Mouse (Mus musculus): ENCODE measurements around the gene Spred1. TPM values are rescaled to one million over a fixed set of nuclear protein-coding genes. Genes with fewer than 3 reads are reported as not detected.
"Not testable (repeated sequence)": the region's sequence is repeated elsewhere in the genome, so short reads cannot be mapped to it uniquely, and the experiment has no call there.

The Spred1 gene
- polyA plus RNA-seq, 1 experiment from 2014 or later = 22.2 TPM

DNA sequence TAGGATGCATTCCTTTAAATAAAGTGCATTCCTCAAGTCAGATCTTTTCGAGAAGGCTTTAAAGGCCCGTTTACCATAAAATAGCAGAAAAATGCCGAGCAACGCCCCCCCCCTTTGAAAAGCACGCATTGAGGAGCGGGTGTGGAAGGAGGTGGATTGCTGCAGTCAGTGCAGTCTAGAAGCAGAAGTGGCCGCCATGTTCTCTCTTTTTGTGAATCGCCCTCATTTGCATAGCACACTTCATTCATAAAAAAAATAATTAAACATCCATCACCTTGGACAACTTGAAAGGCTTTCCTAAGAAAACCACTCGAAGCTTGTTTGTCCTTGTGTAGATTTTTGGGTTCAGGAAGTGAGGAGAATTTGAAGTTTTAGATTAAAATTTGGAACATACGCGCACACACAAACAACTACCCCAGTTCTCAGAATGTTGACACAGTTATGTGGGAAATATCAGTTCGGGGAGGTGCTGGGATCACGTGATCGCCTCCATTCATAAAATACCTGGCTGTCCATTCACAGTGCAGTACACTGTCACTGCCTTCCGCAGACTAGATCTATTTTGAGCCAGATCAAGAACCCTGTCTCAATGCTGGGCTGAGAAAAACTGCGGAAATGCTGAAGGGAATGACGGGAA lies 1.6 kb downstream of the Spred1 start:
- Histone ChIP-seq H3K4me1 (ENCODE audit: control insufficient read depth, insufficient read depth, low read length) (0 out of 2 replicates have a peak, but pooled peaks cover 9% of the 10 kb centered on the region), H3K27ac (replicated peaks; ENCODE audit: low read depth, low read length) (no peak overlapping the region), H3K9ac (ENCODE audit: low read length) (peak overlapping the region; percentile 98), H3K27me3 (ENCODE audit: control insufficient read depth, insufficient read depth, low read length) (no peaks in the 10 kb centered on the region), H3K36me3 (ENCODE audit: control insufficient read depth, insufficient read depth, low read length) (no peaks in the 10 kb centered on the region), H3K4me2 (ENCODE audit: low read depth, severe bottlenecking) (peak overlapping the region; percentile 55), H3K4me3 (ENCODE audit: low read depth, low read length) (peak overlapping the region; percentile 76), H3K9me3 (ENCODE audit: control insufficient read depth, low read length) (no peaks in the 10 kb centered on the region)
- DNase-seq (ENCODE audit: low spot score) = peak; percentile 55
- WGBS = 9% methylated on average over 17 of the region's 17 CpGs
- ATAC-seq (ENCODE audit: insufficient number of reproducible peaks, low FRiP score, low TSS enrichment, low read depth) = no peak

DNA sequence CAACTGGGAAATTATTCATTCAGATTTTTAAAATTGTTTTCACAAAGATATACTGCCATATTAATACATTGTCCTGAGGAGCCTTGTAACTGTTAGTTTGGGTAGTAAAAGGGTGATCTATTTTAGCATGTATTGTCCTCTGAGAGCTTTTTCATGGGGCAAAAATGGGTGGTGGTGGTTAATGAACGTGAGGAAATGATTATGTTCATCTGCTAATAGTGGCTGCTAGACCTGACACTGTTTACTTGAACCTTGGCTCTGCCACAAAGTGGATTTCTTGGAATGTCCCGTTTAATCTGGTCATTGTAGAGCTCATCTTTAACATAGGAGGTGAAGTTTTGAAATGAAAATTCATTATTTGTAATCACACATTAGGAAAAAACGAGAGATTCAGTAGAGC lies 2.5 kb downstream of the Spred1 start:
- WGBS = 36% methylated on average over 3 of the region's 3 CpGs
- ATAC-seq (ENCODE audit: insufficient number of reproducible peaks, low FRiP score, low TSS enrichment, low read depth) = no peak
- H3K9ac ChIP-seq (ENCODE audit: low read length) = no peak overlapping the region

DNA sequence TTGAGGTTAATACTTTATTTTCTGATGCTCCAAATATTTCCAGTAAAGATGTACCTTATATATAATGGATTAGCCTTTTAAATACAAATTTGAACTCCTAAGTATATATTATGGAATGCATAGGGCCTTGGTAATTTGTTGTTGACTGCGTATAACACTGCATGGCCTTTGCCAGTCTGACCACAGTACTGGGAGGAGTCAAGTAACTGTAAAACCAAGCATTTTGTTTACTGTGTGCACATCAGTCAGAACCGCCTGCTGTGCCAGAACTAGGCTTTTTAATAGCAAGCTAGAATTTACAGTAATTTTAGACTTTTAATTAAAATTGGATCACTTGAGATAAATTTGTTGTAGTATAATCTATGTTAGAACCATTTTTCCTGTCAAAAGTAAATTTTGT lies 3.7 kb downstream of the Spred1 start:
- no peak for ATAC-seq (ENCODE audit: insufficient number of reproducible peaks, low FRiP score, low TSS enrichment, low read depth)

More for the DNA sequence above, 2.5 kb downstream of the Spred1 start:
- no peaks in the 10 kb centered on the region for H3K36me3 ChIP-seq (ENCODE audit: control insufficient read depth, insufficient read depth, low read length)
- H3K9me3 ChIP-seq (ENCODE audit: control insufficient read depth, low read length) = no peaks in the 10 kb centered on the region
- H3K4me2 ChIP-seq (ENCODE audit: low read depth, severe bottlenecking) = peak overlapping the region; percentile 55; the same call in 1 of the 2 replicates
- 0 out of 2 replicates have a peak, but pooled peaks cover 9% of the 10 kb centered on the region for H3K4me1 ChIP-seq (ENCODE audit: control insufficient read depth, insufficient read depth, low read length)
- no peak overlapping the region for H3K27ac ChIP-seq (replicated peaks; ENCODE audit: low read depth, low read length)
- H3K27me3 ChIP-seq (ENCODE audit: control insufficient read depth, insufficient read depth, low read length) = no peaks in the 10 kb centered on the region
- DNase-seq (ENCODE audit: low spot score) = no peak
- H3K4me3 ChIP-seq (ENCODE audit: low read depth, low read length) = 0 out of 2 replicates have a peak overlapping the region, but pooled peaks have one; percentile 6

DNA sequence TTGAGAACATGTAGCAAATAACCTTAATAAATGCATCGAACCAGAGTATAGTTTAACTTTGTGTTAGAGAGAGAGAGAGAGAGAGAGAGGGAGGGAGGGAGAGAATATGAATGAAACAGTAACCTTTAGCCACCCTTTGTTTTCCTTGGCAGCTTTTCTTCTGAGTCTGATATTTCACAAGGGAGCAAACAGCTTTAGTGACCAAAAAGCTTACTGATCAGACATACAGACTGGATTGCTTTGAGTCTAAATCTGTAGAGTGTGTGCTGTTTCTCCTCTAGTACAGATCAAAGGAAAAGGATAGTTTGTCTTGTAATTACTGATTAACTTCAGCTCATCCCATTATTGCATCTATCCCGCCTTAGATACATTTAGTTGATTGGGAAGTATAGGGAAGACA lies 8.0 kb downstream of the Spred1 start:
- H3K36me3 ChIP-seq (ENCODE audit: control insufficient read depth, insufficient read depth, low read length) = no peaks in the 10 kb centered on the region
- no peak overlapping the region for H3K4me2 ChIP-seq (ENCODE audit: low read depth, severe bottlenecking)
- no peak overlapping the region for H3K4me3 ChIP-seq (ENCODE audit: low read depth, low read length)
- WGBS = 92% methylated on average over 2 of the region's 2 CpGs
- ATAC-seq (ENCODE audit: insufficient number of reproducible peaks, low FRiP score, low TSS enrichment, low read depth) (no peak), DNase-seq (ENCODE audit: low spot score) (no peak)
- H3K4me1 ChIP-seq (ENCODE audit: control insufficient read depth, insufficient read depth, low read length) = 0 out of 2 replicates have a peak, but pooled peaks cover 2% of the 10 kb centered on the region
- no peaks in the 10 kb centered on the region for H3K27me3 ChIP-seq (ENCODE audit: control insufficient read depth, insufficient read depth, low read length)
- H3K9me3 ChIP-seq (ENCODE audit: control insufficient read depth, low read length) = no peaks in the 10 kb centered on the region
- H3K27ac ChIP-seq (replicated peaks; ENCODE audit: low read depth, low read length) = no peak overlapping the region
- no peak overlapping the region for H3K9ac ChIP-seq (ENCODE audit: low read length)

More for the DNA sequence above, 3.7 kb downstream of the Spred1 start:
- WGBS = 70% methylated on average over 2 of the region's 2 CpGs
- no peaks in the 10 kb centered on the region for H3K27me3 ChIP-seq (ENCODE audit: control insufficient read depth, insufficient read depth, low read length)
- no peak overlapping the region for H3K4me3 ChIP-seq (ENCODE audit: low read depth, low read length)
- H3K4me2 ChIP-seq (ENCODE audit: low read depth, severe bottlenecking) = no peak overlapping the region
- no peaks in the 10 kb centered on the region for H3K36me3 ChIP-seq (ENCODE audit: control insufficient read depth, insufficient read depth, low read length)
- H3K9ac ChIP-seq (ENCODE audit: low read length) = no peak overlapping the region
- 0 out of 2 replicates have a peak, but pooled peaks cover 6% of the 10 kb centered on the region for H3K4me1 ChIP-seq (ENCODE audit: control insufficient read depth, insufficient read depth, low read length)
- H3K9me3 ChIP-seq (ENCODE audit: control insufficient read depth, low read length) = no peaks in the 10 kb centered on the region
- no peak for DNase-seq (ENCODE audit: low spot score)
- H3K27ac ChIP-seq (replicated peaks; ENCODE audit: low read depth, low read length) = no peak overlapping the region

DNA sequence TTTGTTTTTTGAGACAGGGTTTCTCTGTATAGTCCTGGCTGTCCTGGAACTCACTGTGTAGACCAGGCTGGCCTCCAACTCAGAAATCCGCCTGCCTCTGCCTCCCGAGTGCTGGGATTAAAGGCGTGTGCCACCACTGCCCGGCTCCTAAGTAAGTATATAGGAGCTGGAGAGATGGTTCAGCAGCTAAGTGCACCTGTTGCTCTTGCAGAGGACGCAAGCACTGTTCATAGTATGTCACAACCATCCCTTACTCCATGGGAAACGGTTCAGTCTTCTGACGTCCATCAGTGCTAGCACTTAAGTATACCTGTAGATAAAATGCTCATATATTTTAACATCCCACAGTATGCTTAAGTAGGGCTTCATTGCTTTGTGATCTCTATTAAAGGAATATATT lies 9.9 kb downstream of the Spred1 start:
- not testable (repeated sequence) for H3K9me3 ChIP-seq (ENCODE audit: control insufficient read depth, low read length); H3K9ac ChIP-seq (ENCODE audit: low read length); H3K27ac ChIP-seq (replicated peaks; ENCODE audit: low read depth, low read length); ATAC-seq (ENCODE audit: insufficient number of reproducible peaks, low FRiP score, low TSS enrichment, low read depth); H3K4me1 ChIP-seq (ENCODE audit: control insufficient read depth, insufficient read depth, low read length); H3K36me3 ChIP-seq (ENCODE audit: control insufficient read depth, insufficient read depth, low read length); H3K27me3 ChIP-seq (ENCODE audit: control insufficient read depth, insufficient read depth, low read length); H3K4me3 ChIP-seq (ENCODE audit: low read depth, low read length); H3K4me2 ChIP-seq (ENCODE audit: low read depth, severe bottlenecking); DNase-seq (ENCODE audit: low spot score)
- 94% methylated on average over 7 of the region's 7 CpGs for WGBS

DNA sequence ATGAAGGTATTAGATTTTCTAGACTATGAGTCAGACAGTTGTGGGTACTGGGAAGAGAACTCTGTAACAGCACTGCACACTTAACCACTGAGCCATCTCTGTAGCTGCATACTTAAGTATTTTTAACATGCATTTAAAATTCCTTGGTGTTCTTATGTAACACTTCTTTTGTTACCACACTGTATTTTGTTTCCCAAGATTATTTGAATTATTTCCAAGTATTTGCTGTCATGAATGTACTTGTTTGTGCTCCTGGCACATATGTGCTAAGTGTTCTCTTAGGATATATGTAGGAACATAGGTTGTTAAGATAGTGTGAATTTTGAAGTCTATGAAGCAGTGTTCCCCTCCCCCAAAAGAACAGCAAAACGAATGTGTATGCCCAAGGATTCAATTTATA lies 10.7 kb downstream of the Spred1 start:
- Histone ChIP-seq H3K4me2 (ENCODE audit: low read depth, severe bottlenecking) (no peak overlapping the region), H3K36me3 (ENCODE audit: control insufficient read depth, insufficient read depth, low read length) (no peaks in the 10 kb centered on the region), H3K27me3 (ENCODE audit: control insufficient read depth, insufficient read depth, low read length) (no peaks in the 10 kb centered on the region), H3K9ac (ENCODE audit: low read length) (no peak overlapping the region), H3K27ac (replicated peaks; ENCODE audit: low read depth, low read length) (no peak overlapping the region), H3K4me1 (ENCODE audit: control insufficient read depth, insufficient read depth, low read length) (no peaks in the 10 kb centered on the region), H3K9me3 (ENCODE audit: control insufficient read depth, low read length) (no peaks in the 10 kb centered on the region), H3K4me3 (ENCODE audit: low read depth, low read length) (no peak overlapping the region)
- ATAC-seq (ENCODE audit: insufficient number of reproducible peaks, low FRiP score, low TSS enrichment, low read depth) (no peak), DNase-seq (ENCODE audit: low spot score) (no peak)
- WGBS = 75% methylated on average over 1 of the region's 1 CpGs

DNA sequence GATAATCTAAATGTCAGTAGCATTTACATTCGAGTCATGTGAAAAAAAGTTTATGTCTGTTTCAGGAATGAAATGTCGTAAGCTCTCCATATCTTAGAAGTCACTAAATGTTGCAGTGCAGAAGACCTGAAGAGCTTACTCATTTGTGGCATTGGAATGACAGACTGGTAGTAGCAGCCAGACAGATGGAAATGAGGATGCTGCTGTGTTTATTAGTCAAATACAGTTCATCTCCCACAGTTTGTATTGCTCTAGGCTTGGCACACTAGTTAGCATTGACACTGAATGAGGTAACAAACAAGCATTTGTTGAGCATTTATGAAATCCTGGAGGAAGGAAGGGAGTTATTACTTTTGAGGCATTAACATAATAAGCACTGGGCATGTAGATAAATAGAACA lies 12.4 kb downstream of the Spred1 start:
- H3K4me1 ChIP-seq (ENCODE audit: control insufficient read depth, insufficient read depth, low read length) = no peaks in the 10 kb centered on the region
- no peaks in the 10 kb centered on the region for H3K36me3 ChIP-seq (ENCODE audit: control insufficient read depth, insufficient read depth, low read length)
- no peak overlapping the region for H3K4me3 ChIP-seq (ENCODE audit: low read depth, low read length)
- H3K27ac ChIP-seq (replicated peaks; ENCODE audit: low read depth, low read length) = no peak overlapping the region
- no peak overlapping the region for H3K9ac ChIP-seq (ENCODE audit: low read length)
- ATAC-seq (ENCODE audit: insufficient number of reproducible peaks, low FRiP score, low TSS enrichment, low read depth) = no peak
- no peak for DNase-seq (ENCODE audit: low spot score)
- 88% methylated on average over 2 of the region's 2 CpGs for WGBS
- no peak overlapping the region for H3K4me2 ChIP-seq (ENCODE audit: low read depth, severe bottlenecking)
- H3K27me3 ChIP-seq (ENCODE audit: control insufficient read depth, insufficient read depth, low read length) = no peaks in the 10 kb centered on the region
- H3K9me3 ChIP-seq (ENCODE audit: control insufficient read depth, low read length) = no peaks in the 10 kb centered on the region

DNA sequence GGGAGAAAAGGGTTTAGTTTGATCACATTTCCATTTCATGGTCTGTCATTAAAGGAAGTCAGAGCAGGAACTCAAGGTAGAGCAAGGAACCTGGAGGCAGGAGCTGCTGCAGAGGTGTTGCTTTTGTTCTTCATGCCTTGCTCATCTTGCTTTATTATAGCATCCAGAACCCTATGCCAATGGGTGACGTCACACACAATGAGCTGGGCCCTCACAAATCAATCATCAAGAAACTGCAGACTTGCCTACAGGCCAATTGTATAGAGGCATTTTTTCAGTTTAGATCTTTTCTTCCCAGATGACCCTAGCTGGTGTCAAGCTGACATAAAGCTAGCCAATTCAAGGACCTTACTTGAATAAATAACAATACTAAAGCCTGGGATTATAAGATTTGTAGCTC lies 16.6 kb downstream of the Spred1 start:
- no peak overlapping the region for H3K4me3 ChIP-seq (ENCODE audit: low read depth, low read length)
- 83% methylated on average over 1 of the region's 1 CpGs for WGBS

DNA sequence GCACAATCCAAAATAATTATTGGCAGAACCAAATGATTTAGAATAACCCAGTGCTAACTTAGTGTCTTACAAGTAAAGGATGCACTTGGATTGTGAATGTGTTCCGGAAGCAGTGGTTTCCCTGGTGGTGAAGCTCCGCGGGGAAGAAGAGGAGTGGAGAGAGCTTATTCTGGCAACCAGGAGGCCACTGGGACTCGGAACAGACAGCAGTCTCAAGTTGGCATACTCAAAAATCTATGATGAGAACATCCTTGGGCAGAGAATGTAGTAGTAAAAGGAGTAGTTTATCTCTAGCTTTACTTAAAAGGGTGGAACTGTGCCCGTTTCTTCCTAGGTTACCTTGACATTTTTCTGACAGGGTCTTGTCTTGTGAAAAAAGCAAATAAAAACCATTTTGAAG lies 17.8 kb downstream of the Spred1 start:
- Histone ChIP-seq H3K4me2 (ENCODE audit: low read depth, severe bottlenecking) (no peak overlapping the region), H3K9ac (ENCODE audit: low read length) (no peak overlapping the region), H3K4me3 (ENCODE audit: low read depth, low read length) (no peak overlapping the region), H3K4me1 (ENCODE audit: control insufficient read depth, insufficient read depth, low read length) (no peaks in the 10 kb centered on the region), H3K27me3 (ENCODE audit: control insufficient read depth, insufficient read depth, low read length) (no peaks in the 10 kb centered on the region), H3K27ac (replicated peaks; ENCODE audit: low read depth, low read length) (no peak overlapping the region), H3K9me3 (ENCODE audit: control insufficient read depth, low read length) (no peaks in the 10 kb centered on the region), H3K36me3 (ENCODE audit: control insufficient read depth, insufficient read depth, low read length) (no peaks in the 10 kb centered on the region)
- ATAC-seq (ENCODE audit: insufficient number of reproducible peaks, low FRiP score, low TSS enrichment, low read depth) (no peak), DNase-seq (ENCODE audit: low spot score) (no peak)
- WGBS = 90% methylated on average over 5 of the region's 5 CpGs

More for the DNA sequence above, 16.6 kb downstream of the Spred1 start:
- H3K4me2 ChIP-seq (ENCODE audit: low read depth, severe bottlenecking) = no peak overlapping the region
- H3K27me3 ChIP-seq (ENCODE audit: control insufficient read depth, insufficient read depth, low read length) = no peaks in the 10 kb centered on the region
- DNase-seq (ENCODE audit: low spot score) = no peak
- no peaks in the 10 kb centered on the region for H3K4me1 ChIP-seq (ENCODE audit: control insufficient read depth, insufficient read depth, low read length)
- no peak for ATAC-seq (ENCODE audit: insufficient number of reproducible peaks, low FRiP score, low TSS enrichment, low read depth)
- no peaks in the 10 kb centered on the region for H3K36me3 ChIP-seq (ENCODE audit: control insufficient read depth, insufficient read depth, low read length)
- H3K9me3 ChIP-seq (ENCODE audit: control insufficient read depth, low read length) = no peaks in the 10 kb centered on the region
- H3K9ac ChIP-seq (ENCODE audit: low read length) = no peak overlapping the region
- H3K27ac ChIP-seq (replicated peaks; ENCODE audit: low read depth, low read length) = no peak overlapping the region

Measured in limb, embryonic 11.5 days (tissue).